Mouse (Mus musculus): Measurements from ENCODE around the gene Elk3.
"Not testable (repeated sequence)": the region's sequence is repeated elsewhere in the genome, so short reads cannot be mapped to it uniquely, and the experiment has no call there.

Elk3 gene

GRCm38 (mm10) chr10:93310721-93311411 lies at the start of gene Elk3:
Elk3 (minus strand) TSS chr10:93311135.
- no peak for DNase-seq (ENCODE audit: low spot score)

- DNase-seq (ENCODE audit: low spot score), result no peak
Observed at GRCm38 (mm10) chr10:93360623-93361022, 49.7 kb upstream of the Elk3 start.

GRCm38 (mm10) chr10:93360190-93360589 lies 49.3 kb upstream of the Elk3 start:
- DNase-seq (ENCODE audit: low spot score), result not testable (repeated sequence)

- DNase-seq (ENCODE audit: low spot score), result no peak
Observed at GRCm38 (mm10) chr10:93359339-93359863, 48.5 kb upstream of the Elk3 start.

GRCm38 (mm10) chr10:93358878-93359277 lies 47.9 kb upstream of the Elk3 start:
- no peak for DNase-seq (ENCODE audit: low spot score)

GRCm38 (mm10) chr10:93357162-93357561 lies 46.2 kb upstream of the Elk3 start:
- no peak for DNase-seq (ENCODE audit: low spot score)

- no peak for DNase-seq (ENCODE audit: low spot score)
Observed at GRCm38 (mm10) chr10:93356122-93356521, 45.2 kb upstream of the Elk3 start.

- no peak for DNase-seq (ENCODE audit: low spot score)
Observed at GRCm38 (mm10) chr10:93355276-93355927, 44.5 kb upstream of the Elk3 start.

GRCm38 (mm10) chr10:93353545-93354326 lies 42.8 kb upstream of the Elk3 start:
- DNase-seq (ENCODE audit: low spot score), result no peak

- no peak for DNase-seq (ENCODE audit: low spot score)
Observed at GRCm38 (mm10) chr10:93347918-93348505, 37.1 kb upstream of the Elk3 start.

GRCm38 (mm10) chr10:93347387-93347786 lies 36.5 kb upstream of the Elk3 start:
- DNase-seq (ENCODE audit: low spot score), result no peak

GRCm38 (mm10) chr10:93346208-93346936 lies 35.4 kb upstream of the Elk3 start:
- DNase-seq (ENCODE audit: low spot score), result no peak

GRCm38 (mm10) chr10:93345497-93345896 lies 34.6 kb upstream of the Elk3 start:
- DNase-seq (ENCODE audit: low spot score), result no peak

- DNase-seq (ENCODE audit: low spot score), result no peak
Observed at GRCm38 (mm10) chr10:93343469-93343868, 32.5 kb upstream of the Elk3 start.

GRCm38 (mm10) chr10:93342986-93343385 lies 32.1 kb upstream of the Elk3 start:
- no peak for DNase-seq (ENCODE audit: low spot score)

GRCm38 (mm10) chr10:93338526-93338925 lies 27.6 kb upstream of the Elk3 start:
- DNase-seq (ENCODE audit: low spot score), result no peak

GRCm38 (mm10) chr10:93336462-93336931 lies 25.6 kb upstream of the Elk3 start:
- DNase-seq (ENCODE audit: low spot score), result no peak

- DNase-seq (ENCODE audit: low spot score), result no peak
Observed at GRCm38 (mm10) chr10:93335828-93336461, 25.0 kb upstream of the Elk3 start.

- DNase-seq (ENCODE audit: low spot score), result no peak
Observed at GRCm38 (mm10) chr10:93335001-93335400, 24.1 kb upstream of the Elk3 start.

GRCm38 (mm10) chr10:93333239-93333638 lies 22.3 kb upstream of the Elk3 start:
- no peak for DNase-seq (ENCODE audit: low spot score)

GRCm38 (mm10) chr10:93332261-93332809 lies 21.4 kb upstream of the Elk3 start:
- DNase-seq (ENCODE audit: low spot score), result no peak

Measured in urinary bladder, postnatal 10 days (tissue).